Mouse (Mus musculus): ENCODE measurements around the gene Cldn19. TPM values are rescaled to one million over a fixed set of nuclear protein-coding genes. Genes with fewer than 3 reads are reported as not detected.

Cldn19 gene
- polyA plus RNA-seq, 1 experiment from 2014 or later: 0.22 TPM

- Histone ChIP-seq H3K4me2 (replicated peaks) (no peak overlapping the region), H3K9me3 (no peaks in the 10 kb centered on the region), H3K4me1 (0 out of 2 replicates have a peak, but pooled peaks cover 6% of the 10 kb centered on the region), H3K36me3 (peaks cover 29% of the 10 kb centered on the region), H3K27ac (replicated peaks) (peak overlapping the region; percentile 63), H3K9ac (replicated peaks) (0 out of 2 replicates have a peak overlapping the region, but pooled peaks have one; percentile 28), H3K27me3 (no peaks in the 10 kb centered on the region), H3K4me3 (no peak overlapping the region)
- ATAC-seq (ENCODE audit: low FRiP score, low read depth): peak; percentile 67
- 45% methylated on average over 12 of the region's 12 CpGs for WGBS
Measured at GRCm38 (mm10) chr4:119239181-119239682, 16.0 kb upstream of the Cldn19 start.

GRCm38 (mm10) chr4:119241664-119242063 is 13.6 kb upstream of the Cldn19 start:
- Histone ChIP-seq H3K27me3 (no peaks in the 10 kb centered on the region), H3K4me3 (no peak overlapping the region), H3K9me3 (no peaks in the 10 kb centered on the region), H3K36me3 (peaks cover 41% of the 10 kb centered on the region), H3K27ac (replicated peaks) (no peak overlapping the region), H3K4me1 (0 out of 2 replicates have a peak, but pooled peaks cover 3% of the 10 kb centered on the region), H3K9ac (replicated peaks) (no peak overlapping the region), H3K4me2 (replicated peaks) (no peak overlapping the region)
- no peak for ATAC-seq (ENCODE audit: low FRiP score, low read depth)
- 92% methylated on average over 14 of the region's 14 CpGs for WGBS

- 94% methylated on average over 12 of the region's 12 CpGs for WGBS
- Histone ChIP-seq H3K27me3 (no peaks in the 10 kb centered on the region), H3K4me1 (peaks cover 10% of the 10 kb centered on the region; the same call in 1 of the 2 replicates), H3K4me2 (replicated peaks) (no peak overlapping the region), H3K4me3 (no peak overlapping the region), H3K27ac (replicated peaks) (no peak overlapping the region), H3K9ac (replicated peaks) (no peak overlapping the region), H3K36me3 (peaks cover 41% of the 10 kb centered on the region), H3K9me3 (no peaks in the 10 kb centered on the region)
- ATAC-seq (ENCODE audit: low FRiP score, low read depth): no peak
Measured at GRCm38 (mm10) chr4:119242571-119242970, 12.6 kb upstream of the Cldn19 start.

- H3K36me3 ChIP-seq: peaks cover 41% of the 10 kb centered on the region
- peaks cover 12% of the 10 kb centered on the region for H3K4me1 ChIP-seq
- no peak overlapping the region for H3K4me3 ChIP-seq
- no peaks in the 10 kb centered on the region for H3K9me3 ChIP-seq
- ATAC-seq (ENCODE audit: low FRiP score, low read depth): no peak
- H3K9ac ChIP-seq (replicated peaks): no peak overlapping the region
- H3K27me3 ChIP-seq: no peaks in the 10 kb centered on the region
- H3K27ac ChIP-seq (replicated peaks): no peak overlapping the region
- no peak overlapping the region for H3K4me2 ChIP-seq (replicated peaks)
- 82% methylated on average over 22 of the region's 22 CpGs for WGBS
Measured at GRCm38 (mm10) chr4:119244468-119245240, 10.6 kb upstream of the Cldn19 start.

- H3K9me3 ChIP-seq: no peaks in the 10 kb centered on the region
- peaks cover 41% of the 10 kb centered on the region for H3K36me3 ChIP-seq
- H3K9ac ChIP-seq (replicated peaks): no peak overlapping the region
- WGBS: 77% methylated on average over 7 of the region's 7 CpGs
- H3K27me3 ChIP-seq: no peaks in the 10 kb centered on the region
- no peak overlapping the region for H3K4me3 ChIP-seq
- no peak overlapping the region for H3K4me2 ChIP-seq (replicated peaks)
- no peak for ATAC-seq (ENCODE audit: low FRiP score, low read depth)
- H3K4me1 ChIP-seq: peaks cover 12% of the 10 kb centered on the region
- no peak overlapping the region for H3K27ac ChIP-seq (replicated peaks)
Measured at GRCm38 (mm10) chr4:119245556-119245955, 9.7 kb upstream of the Cldn19 start.

GRCm38 (mm10) chr4:119245961-119246360 is 9.3 kb upstream of the Cldn19 start:
- no peaks in the 10 kb centered on the region for H3K9me3 ChIP-seq
- ATAC-seq (ENCODE audit: low FRiP score, low read depth): no peak
- 76% methylated on average over 9 of the region's 9 CpGs for WGBS
- peaks cover 41% of the 10 kb centered on the region for H3K36me3 ChIP-seq
- no peak overlapping the region for H3K4me3 ChIP-seq
- no peaks in the 10 kb centered on the region for H3K27me3 ChIP-seq
- H3K4me1 ChIP-seq: peaks cover 12% of the 10 kb centered on the region
- no peak overlapping the region for H3K4me2 ChIP-seq (replicated peaks)
- no peak overlapping the region for H3K27ac ChIP-seq (replicated peaks)
- H3K9ac ChIP-seq (replicated peaks): no peak overlapping the region

GRCm38 (mm10) chr4:119246688-119247225 is 8.5 kb upstream of the Cldn19 start:
- WGBS: 77% methylated on average over 14 of the region's 14 CpGs
- no peak for ATAC-seq (ENCODE audit: low FRiP score, low read depth)
- H3K27ac ChIP-seq (replicated peaks): no peak overlapping the region
- H3K27me3 ChIP-seq: no peaks in the 10 kb centered on the region
- no peaks in the 10 kb centered on the region for H3K9me3 ChIP-seq
- peaks cover 34% of the 10 kb centered on the region for H3K36me3 ChIP-seq
- H3K4me1 ChIP-seq: peaks cover 12% of the 10 kb centered on the region
- no peak overlapping the region for H3K9ac ChIP-seq (replicated peaks)
- H3K4me2 ChIP-seq (replicated peaks): no peak overlapping the region
- no peak overlapping the region for H3K4me3 ChIP-seq

- H3K9me3 ChIP-seq: no peaks in the 10 kb centered on the region
- no peaks in the 10 kb centered on the region for H3K27me3 ChIP-seq
- 0 out of 2 replicates have a peak overlapping the region, but pooled peaks have one; percentile 25 for H3K9ac ChIP-seq (replicated peaks)
- peaks cover 12% of the 10 kb centered on the region for H3K4me1 ChIP-seq
- peak overlapping the region; percentile 54 for H3K27ac ChIP-seq (replicated peaks)
- WGBS: 26% methylated on average over 13 of the region's 13 CpGs
- ATAC-seq (ENCODE audit: low FRiP score, low read depth): peak; percentile 76
- peak overlapping the region; percentile 2; the same call in 1 of the 2 replicates for H3K4me2 ChIP-seq (replicated peaks)
- H3K4me3 ChIP-seq: no peak overlapping the region
- H3K36me3 ChIP-seq: peaks cover 25% of the 10 kb centered on the region
Measured at GRCm38 (mm10) chr4:119247462-119248235, 7.6 kb upstream of the Cldn19 start.

- 82% methylated on average over 11 of the region's 11 CpGs for WGBS
- Histone ChIP-seq H3K4me2 (replicated peaks) (no peak overlapping the region), H3K36me3 (peaks cover 18% of the 10 kb centered on the region), H3K9me3 (no peaks in the 10 kb centered on the region), H3K27ac (replicated peaks) (peak overlapping the region; percentile 54; the same call in 1 of the 2 replicates), H3K9ac (replicated peaks) (no peak overlapping the region), H3K4me3 (no peak overlapping the region), H3K4me1 (peaks cover 12% of the 10 kb centered on the region), H3K27me3 (no peaks in the 10 kb centered on the region)
- no peak for ATAC-seq (ENCODE audit: low FRiP score, low read depth)
Measured at GRCm38 (mm10) chr4:119248407-119248965, 6.7 kb upstream of the Cldn19 start.

- H3K4me2 ChIP-seq (replicated peaks): no peak overlapping the region
- H3K36me3 ChIP-seq: no peaks in the 10 kb centered on the region; the same call in 1 of the 2 replicates
- no peak overlapping the region for H3K4me3 ChIP-seq
- no peak overlapping the region for H3K9ac ChIP-seq (replicated peaks)
- ATAC-seq (ENCODE audit: low FRiP score, low read depth): no peak
- H3K27ac ChIP-seq (replicated peaks): no peak overlapping the region
- no peaks in the 10 kb centered on the region for H3K9me3 ChIP-seq
- H3K27me3 ChIP-seq: no peaks in the 10 kb centered on the region
- 75% methylated on average over 7 of the region's 7 CpGs for WGBS
- H3K4me1 ChIP-seq: peaks cover 27% of the 10 kb centered on the region
Measured at GRCm38 (mm10) chr4:119252025-119252808, 3.0 kb upstream of the Cldn19 start.

Measured in midbrain, embryonic 12.5 days (tissue).